Mouse (Mus musculus) adrenal gland, postnatal 10 days (tissue): ENCODE measurements around the gene Bax. TPM values are rescaled to one million over a fixed set of nuclear protein-coding genes. Genes with fewer than 3 reads are reported as not detected.

ENCODE experiments used
- DNase-seq: peaks from one replicate; pipeline ENCODE4 v3.0.0; 2021; ENCODE audit warnings: mixed read lengths
- microRNA-seq: library from miRNA; unstranded; fragments of <30 nt; microRNA quantifications from one replicate; pipeline ENCODE4 v1.2.0, GENCODE M21; 2021
- total RNA-seq, 2 experiments: library from RNA; stranded (reverse); gene quantifications; 2 replicates each; pipeline ENCODE4 v1.2.3; 2021

Gene Bax
- total RNA-seq, 2 experiments from 2014 or later = 52.7 to 53.6 TPM

GRCm38 (mm10) chr7:45414740-45415224 lies 51.9 kb downstream of the Bax start:
- DNase-seq = no peak

GRCm38 (mm10) chr7:45413864-45414739 lies 52.6 kb downstream of the Bax start:
- no peak for DNase-seq

GRCm38 (mm10) chr7:45413113-45413863 lies 53.4 kb downstream of the Bax start, which contains the start of gene Ntf5:
Gene Ntf5 (plus strand): TSS chr7:45413695.
- peak; percentile 41 for DNase-seq

GRCm38 (mm10) chr7:45412421-45412820 lies 54.3 kb downstream of the Bax start:
- no peak for DNase-seq

Small RNA genes lying within 50 kb of the gene (microRNA-seq; reads per million reads assigned to microRNA genes)
- 2.3 reads per million for gene Gm22133

Other genes starting within 250 kb of the Bax start
- gene Cd37, start 227.8 kb downstream of the Bax start, total RNA-seq = 10 to 100 TPM; 13.9 to 17.6 TPM
- under 1 TPM in 1 of 2 experiments, not detected in 1; 0.12 TPM for gene Slc6a16, start 225.8 kb downstream of the Bax start, total RNA-seq
- under 1 TPM in 1 of 2 experiments, not detected in 1; 0.42 TPM for gene Slc6a21, start 189.4 kb downstream of the Bax start, total RNA-seq
- gene Trpm4, start 133.1 kb downstream of the Bax start, total RNA-seq = 10 to 100 TPM; 15.9 to 26.8 TPM
- 10 to 100 TPM; 10.7 to 47.8 TPM for gene Hrc, start 131.6 kb downstream of the Bax start, total RNA-seq
- gene Ppfia3, start 99.9 kb downstream of the Bax start, total RNA-seq = 1 to 10 TPM; 1.9 to 3.0 TPM
- gene Lin7b, start 96.3 kb downstream of the Bax start, total RNA-seq = 1 to 10 TPM in 1 of 2 experiments, under 1 TPM in 1; 0.90 to 2.9 TPM
- gene Snrnp70, start 71.2 kb downstream of the Bax start, total RNA-seq = 100 to 1,000 TPM; 208 to 341 TPM
- 1 to 10 TPM in 1 of 2 experiments, under 1 TPM in 1; 0.75 to 2.6 TPM for gene Kcna7, start 61.2 kb downstream of the Bax start, total RNA-seq
- gene Ntf5, start 53.2 kb downstream of the Bax start, total RNA-seq = under 1 TPM; 0.12 to 0.33 TPM
- not detected for gene Lhb, start 46.1 kb downstream of the Bax start, total RNA-seq
- gene Gys1, start 32.1 kb downstream of the Bax start, total RNA-seq = 10 to 100 TPM; 66.7 to 92.5 TPM
- gene Ruvbl2, start 28.8 kb downstream of the Bax start, total RNA-seq = 10 to 100 TPM; 50.2 to 58.9 TPM
- gene Ftl1, start 7.0 kb downstream of the Bax start, total RNA-seq = 100 to 1,000 TPM; 527 to 606 TPM
- under 1 TPM; 0.64 to 0.69 TPM for gene Tulp2, start 15.0 kb upstream of the Bax start, total RNA-seq
- 10 to 100 TPM; 26.0 to 27.9 TPM for gene Gm45808, start 19.9 kb upstream of the Bax start, total RNA-seq
- 10 to 100 TPM; 42.4 to 47.3 TPM for gene Dhdh, start 21.9 kb upstream of the Bax start, total RNA-seq
- gene Nucb1, start 43.5 kb upstream of the Bax start, total RNA-seq = 100 to 1,000 TPM; 175 to 201 TPM
- 10 to 100 TPM; 28.0 to 48.2 TPM for gene Ppp1r15a, start 59.4 kb upstream of the Bax start, total RNA-seq
- 1 to 10 TPM; 5.4 to 9.2 TPM for gene Plekha4, start 59.4 kb upstream of the Bax start, total RNA-seq
- 1 to 10 TPM in 1 of 2 experiments, under 1 TPM in 1; 0.93 to 1.4 TPM for gene Hsd17b14, start 88.0 kb upstream of the Bax start, total RNA-seq
- gene Bcat2, start 103.3 kb upstream of the Bax start, total RNA-seq = 100 to 1,000 TPM; 114 to 118 TPM
- 10 to 100 TPM in 1 of 2 experiments, 1 to 10 TPM in 1; 1.3 to 21.9 TPM for gene Fgf21, start 148.6 kb upstream of the Bax start, total RNA-seq
- gene Fut1, start 150.4 kb upstream of the Bax start, total RNA-seq = under 1 TPM in 1 of 2 experiments, not detected in 1; 0.21 TPM
- gene Izumo1, start 154.9 kb upstream of the Bax start, total RNA-seq = under 1 TPM; 0.39 to 0.73 TPM
- gene Rasip1, start 160.6 kb upstream of the Bax start, total RNA-seq = 10 to 100 TPM; 35.6 to 37.9 TPM
- 10 to 100 TPM in 1 of 2 experiments, 1 to 10 TPM in 1; 8.3 to 13.2 TPM for gene Mamstr, start 173.1 kb upstream of the Bax start, total RNA-seq
- gene Fut2, start 199.5 kb upstream of the Bax start, total RNA-seq = not detected
- under 1 TPM in 1 of 2 experiments, not detected in 1; 0.39 TPM for gene Ntn5, start 217.1 kb upstream of the Bax start, total RNA-seq
- under 1 TPM; 0.21 to 0.30 TPM for gene Sec1, start 227.5 kb upstream of the Bax start, total RNA-seq
- 10 to 100 TPM in 1 of 2 experiments, 1 to 10 TPM in 1; 7.6 to 14.5 TPM for gene Car11, start 232.9 kb upstream of the Bax start, total RNA-seq
- gene Dbp, start 238.2 kb upstream of the Bax start, total RNA-seq = 10 to 100 TPM; 21.4 to 62.3 TPM
- 1,000 to 10,000 TPM; 1,029 to 1,042 TPM for gene Rpl18, start 248.6 kb upstream of the Bax start, total RNA-seq